Mouse (Mus musculus): ENCODE data around the gene Ptgdr. TPM values are rescaled to one million over a fixed set of nuclear protein-coding genes. Genes with fewer than 3 reads are reported as not detected.

Ptgdr gene
- polyA plus RNA-seq (2017; shearing (Covaris generic)), result not detected

GRCm38 (mm10) chr14:44858868-44859613 is at the start of gene Ptgdr:
Ptgdr (minus strand) TSS chr14:44859375.

Other genes starting within 250 kb of the Ptgdr start
- not detected for gene Gm5624, start 231.4 kb downstream of the Ptgdr start, polyA plus RNA-seq (2017; shearing (Covaris generic))
- not detected for gene Gm8257, start 152.9 kb downstream of the Ptgdr start, polyA plus RNA-seq (2017; shearing (Covaris generic))
- 0.96 TPM for gene Gm8267, start 109.0 kb downstream of the Ptgdr start, polyA plus RNA-seq (2017; shearing (Covaris generic))
- 20.9 TPM for gene Ptger2, start 128.8 kb upstream of the Ptgdr start, polyA plus RNA-seq (2017; shearing (Covaris generic))